Mouse (Mus musculus) forebrain, embryonic 16.5 days (tissue): Measurements from ENCODE around the gene Prr22. TPM values are rescaled to one million over a fixed set of nuclear protein-coding genes. Genes with fewer than 3 reads are reported as not detected.

ENCODE experiments used
- ATAC-seq: fragments of 200-750 bp; cut with Nextera tagmentation; 2 replicates; pipeline ENCODE4 v1.8.0; 2017; ENCODE audit warnings: mild to moderate bottlenecking, moderate library complexity
- H3K27ac ChIP-seq: fragments of 300-500 bp; sonication (generic); 2 replicates; pipeline ENCODE4 v1.5.1; 2014; ENCODE audit warnings: low read length, control low read depth
- H3K27me3 ChIP-seq: fragments of 300-500 bp; sonication (generic); replicated peaks from 2 replicates; pipeline ENCODE4 v1.6.1; 2014; ENCODE audit warnings: low read length; ENCODE audit not compliant: control insufficient read depth, insufficient read depth
- H3K36me3 ChIP-seq: fragments of 300-500 bp; sonication (generic); 2 replicates; pipeline ENCODE4 v1.6.1; 2014; ENCODE audit not compliant: control insufficient read depth, insufficient read depth
- H3K4me1 ChIP-seq: fragments of 300-500 bp; sonication (generic); replicated peaks from 2 replicates; pipeline ENCODE4 v1.6.1; 2014; ENCODE audit warnings: low read length; ENCODE audit not compliant: control insufficient read depth, insufficient read depth
- H3K4me2 ChIP-seq: fragments of 300-500 bp; sonication (generic); 2 replicates; pipeline ENCODE4 v1.6.1; 2014; ENCODE audit warnings: mild to moderate bottlenecking, low read length, control low read depth
- H3K4me3 ChIP-seq: fragments of 300-500 bp; sonication (generic); replicated peaks from 2 replicates; pipeline ENCODE4 v1.5.1; 2014; ENCODE audit warnings: mild to moderate bottlenecking, low read length, control low read depth
- H3K9ac ChIP-seq: fragments of 300-500 bp; sonication (generic); replicated peaks from 2 replicates; pipeline ENCODE4 v1.6.1; 2014; ENCODE audit warnings: low read depth, low read length, control low read depth
- H3K9me3 ChIP-seq: fragments of 300-500 bp; sonication (generic); 2 replicates; pipeline ENCODE4 v1.6.1; 2016; ENCODE audit warnings: low read length; ENCODE audit not compliant: control insufficient read depth
- WGBS: fragments of 180-500 bp; shearing (Covaris S2); extraction: QIAGEN DNeasy Blood & Tissue Kit; methylation state at CpG from one replicate; pipeline ENCODE4 v1.1.7; 2014; 5-methylcytosine and 5-hydroxymethylcytosine counted together
- polyA plus RNA-seq: library from polyadenylated mRNA; unstranded; fragments of >200 nt; fragmentation: Nextera tagmentation; extraction: Ambion mirVana; gene quantifications from 2 replicates; pipeline ENCODE4 v1.2.1, GENCODE M21; 2015

Gene Prr22
- polyA plus RNA-seq, 1 experiment from 2014 or later = 1.0 TPM

DNA sequence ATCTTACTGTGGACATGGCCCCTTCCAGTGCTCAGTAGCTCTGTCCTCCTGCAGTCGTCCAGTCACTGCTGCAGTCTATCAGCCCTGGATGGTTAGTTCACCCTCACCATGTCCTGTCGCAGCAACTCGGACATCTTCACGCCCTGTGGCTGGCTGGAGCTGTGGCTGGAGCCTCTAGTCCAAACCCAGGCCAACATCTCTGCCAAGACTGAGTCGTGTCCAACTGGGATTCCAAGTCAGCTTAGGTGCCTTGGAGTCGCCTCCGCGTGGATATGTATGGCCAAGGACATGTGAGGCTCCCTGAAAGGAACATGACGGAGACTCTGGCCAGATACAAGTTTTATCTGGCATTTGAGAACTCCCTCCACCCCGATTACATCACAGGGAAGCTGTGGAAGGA, 31.8 kb upstream of the Prr22 start:
- H3K27me3 ChIP-seq = no peaks in the 10 kb centered on the region
- H3K27ac ChIP-seq = no peak overlapping the region
- H3K4me3 ChIP-seq = no peak overlapping the region
- no peak overlapping the region for H3K4me2 ChIP-seq
- H3K9me3 ChIP-seq = no peaks in the 10 kb centered on the region
- 85% methylated on average over 10 of the region's 10 CpGs for WGBS
- no peaks in the 10 kb centered on the region for H3K4me1 ChIP-seq
- ATAC-seq = no peak
- H3K36me3 ChIP-seq = no peaks in the 10 kb centered on the region
- no peak overlapping the region for H3K9ac ChIP-seq

- Histone ChIP-seq H3K4me2 (no peak overlapping the region), H3K9me3 (0 out of 2 replicates have a peak, but pooled peaks cover under 1% of the 10 kb centered on the region), H3K4me3 (no peak overlapping the region), H3K4me1 (no peaks in the 10 kb centered on the region), H3K36me3 (no peaks in the 10 kb centered on the region), H3K27me3 (no peaks in the 10 kb centered on the region), H3K27ac (no peak overlapping the region), H3K9ac (no peak overlapping the region)
- ATAC-seq = no peak
- WGBS = 82% methylated on average over 17 of the region's 17 CpGs
Measured at GRCm38 (mm10) chr17:56740118-56740787, 29.8 kb upstream of the Prr22 start.

DNA sequence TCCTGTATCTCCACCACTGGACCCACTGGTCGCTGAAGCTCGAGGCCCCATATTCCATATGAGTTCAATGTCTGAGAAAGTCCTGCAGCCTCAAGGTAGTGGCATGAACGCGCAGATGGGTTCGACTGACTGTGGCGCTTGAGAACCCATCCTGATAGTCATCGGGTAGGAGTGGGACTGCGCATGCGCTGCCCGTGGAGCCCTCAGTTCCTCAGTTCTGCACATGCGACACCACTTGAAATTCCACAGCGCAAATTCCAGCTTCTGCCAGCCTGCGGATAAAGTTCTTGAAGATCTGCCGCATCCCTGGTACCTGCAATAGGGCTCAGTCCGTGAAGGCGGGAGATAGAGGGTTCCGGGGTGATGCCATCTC, 29.3 kb upstream of the Prr22 start:
- Histone ChIP-seq H3K27me3 (no peaks in the 10 kb centered on the region), H3K4me2 (no peak overlapping the region), H3K9ac (no peak overlapping the region), H3K36me3 (no peaks in the 10 kb centered on the region), H3K27ac (no peak overlapping the region), H3K4me3 (no peak overlapping the region), H3K9me3 (0 out of 2 replicates have a peak, but pooled peaks cover 2% of the 10 kb centered on the region), H3K4me1 (no peaks in the 10 kb centered on the region)
- WGBS = 80% methylated on average over 17 of the region's 17 CpGs
- ATAC-seq = no peak

- Histone ChIP-seq H3K4me3 (no peak overlapping the region), H3K27ac (no peak overlapping the region), H3K4me2 (no peak overlapping the region), H3K9me3 (0 out of 2 replicates have a peak, but pooled peaks cover 2% of the 10 kb centered on the region), H3K27me3 (no peaks in the 10 kb centered on the region; the same call in 1 of the 2 replicates), H3K4me1 (no peaks in the 10 kb centered on the region), H3K9ac (no peak overlapping the region), H3K36me3 (no peaks in the 10 kb centered on the region)
- ATAC-seq = no peak
- 65% methylated on average over 5 of the region's 5 CpGs for WGBS
Measured at GRCm38 (mm10) chr17:56744173-56744572, 25.9 kb upstream of the Prr22 start.

DNA sequence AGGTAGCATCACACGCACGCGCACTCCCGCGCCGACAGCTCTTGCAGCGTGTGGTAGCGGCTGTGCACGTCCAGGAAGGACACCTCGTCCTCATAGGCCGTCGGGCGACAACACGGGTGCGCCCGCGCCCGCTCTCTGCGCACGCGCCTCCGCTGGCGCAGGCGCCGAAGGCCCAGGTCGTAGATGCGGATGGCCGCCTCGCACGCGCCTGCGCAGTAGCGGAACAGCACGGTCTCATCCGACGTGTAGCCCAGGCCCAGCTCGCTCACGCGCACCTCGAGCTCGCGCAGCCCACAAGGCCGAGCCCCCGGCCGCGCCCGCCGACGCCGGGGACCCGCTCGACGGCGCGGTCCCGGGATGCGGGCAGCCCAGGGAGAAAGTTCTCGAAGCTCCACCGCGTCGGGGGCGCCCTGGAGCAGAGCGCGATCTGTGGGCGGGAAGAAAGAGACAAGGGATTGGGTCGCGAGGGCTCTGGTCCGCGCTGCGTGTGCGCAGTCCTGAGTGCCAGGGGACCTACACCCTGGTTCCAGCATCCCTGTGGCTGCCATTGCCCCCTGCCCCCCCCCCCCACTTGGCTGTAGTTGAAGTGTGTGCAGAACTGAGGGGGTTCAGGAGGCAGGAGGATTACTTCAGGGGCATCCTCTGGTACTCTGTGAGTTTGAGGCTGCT, 18.5 kb upstream of the Prr22 start:
- peaks cover 56% of the 10 kb centered on the region for H3K27me3 ChIP-seq
- 27% methylated on average over 70 of the region's 71 CpGs for WGBS
- H3K9ac ChIP-seq = peak overlapping the region; percentile 51; the same call in 1 of the 2 replicates
- peak overlapping the region; percentile 40 for H3K4me3 ChIP-seq
- no peak overlapping the region for H3K27ac ChIP-seq
- peak; percentile 89 for ATAC-seq
- H3K4me2 ChIP-seq = peak overlapping the region; percentile 48
- no peaks in the 10 kb centered on the region for H3K36me3 ChIP-seq
- H3K4me1 ChIP-seq = no peaks in the 10 kb centered on the region
- no peaks in the 10 kb centered on the region; the same call in 1 of the 2 replicates for H3K9me3 ChIP-seq

GRCm38 (mm10) chr17:56753452-56753851, 16.6 kb upstream of the Prr22 start:
- 19% methylated on average over 15 of the region's 15 CpGs for WGBS
- Histone ChIP-seq H3K9me3 (no peaks in the 10 kb centered on the region; the same call in 1 of the 2 replicates), H3K4me1 (peaks cover 12% of the 10 kb centered on the region), H3K27ac (no peak overlapping the region), H3K4me3 (no peak overlapping the region), H3K27me3 (peaks cover 73% of the 10 kb centered on the region), H3K9ac (no peak overlapping the region), H3K36me3 (no peaks in the 10 kb centered on the region), H3K4me2 (no peak overlapping the region)
- no peak for ATAC-seq

GRCm38 (mm10) chr17:56754271-56755185, 15.5 kb upstream of the Prr22 start:
- no peak overlapping the region for H3K27ac ChIP-seq
- no peak overlapping the region for H3K4me3 ChIP-seq
- no peaks in the 10 kb centered on the region; the same call in 1 of the 2 replicates for H3K9me3 ChIP-seq
- 24% methylated on average over 35 of the region's 36 CpGs for WGBS
- H3K36me3 ChIP-seq = no peaks in the 10 kb centered on the region
- no peak overlapping the region for H3K9ac ChIP-seq
- H3K4me1 ChIP-seq = peaks cover 12% of the 10 kb centered on the region
- peaks cover 76% of the 10 kb centered on the region for H3K27me3 ChIP-seq
- ATAC-seq = no peak
- no peak overlapping the region for H3K4me2 ChIP-seq

- H3K27ac ChIP-seq = no peak overlapping the region
- ATAC-seq = no peak
- H3K4me1 ChIP-seq = peaks cover 16% of the 10 kb centered on the region
- no peaks in the 10 kb centered on the region for H3K36me3 ChIP-seq
- H3K27me3 ChIP-seq = peaks cover 65% of the 10 kb centered on the region
- H3K4me2 ChIP-seq = peak overlapping the region; percentile 65
- H3K9me3 ChIP-seq = no peaks in the 10 kb centered on the region
- peak overlapping the region; percentile 42 for H3K4me3 ChIP-seq
- peak overlapping the region; percentile 41; the same call in 1 of the 2 replicates for H3K9ac ChIP-seq
- under 1% methylated on average over 43 of the region's 51 CpGs for WGBS
Measured at GRCm38 (mm10) chr17:56756703-56757399, 13.2 kb upstream of the Prr22 start.
